Mouse (Mus musculus) liver, embryonic 16.5 days (tissue): ENCODE data around the gene Sema6d. TPM values are rescaled to one million over a fixed set of nuclear protein-coding genes. Genes with fewer than 3 reads are reported as not detected.

Experiments used
- ATAC-seq: fragments of 200-750 bp; cut with Nextera tagmentation; 2 replicates; pipeline ENCODE4 v1.8.0; 2017; ENCODE audit warnings: low read depth, mild to moderate bottlenecking, moderate number of reproducible peaks, moderate library complexity
- H3K27ac ChIP-seq: fragments of 300-500 bp; sonication (generic); 2 replicates; pipeline ENCODE4 v1.5.1; 2014; ENCODE audit warnings: mild to moderate bottlenecking, low read length
- H3K27me3 ChIP-seq: fragments of 300-500 bp; sonication (generic); 2 replicates; pipeline ENCODE4 v1.6.1; 2014; ENCODE audit warnings: low read depth, low read length, mixed read lengths; ENCODE audit not compliant: control insufficient read depth, insufficient read depth
- H3K36me3 ChIP-seq: fragments of 300-500 bp; sonication (generic); 2 replicates; pipeline ENCODE4 v1.6.1; 2014; ENCODE audit warnings: mild to moderate bottlenecking; ENCODE audit not compliant: control insufficient read depth, insufficient read depth
- H3K4me1 ChIP-seq: fragments of 300-500 bp; sonication (generic); 2 replicates; pipeline ENCODE4 v1.6.1; 2014; ENCODE audit warnings: low read depth, low read length, mixed read lengths; ENCODE audit not compliant: control insufficient read depth
- H3K4me2 ChIP-seq: fragments of 300-500 bp; sonication (generic); 2 replicates; pipeline ENCODE4 v1.6.1; 2014; ENCODE audit warnings: low read depth, low read length, mixed read lengths
- H3K4me3 ChIP-seq: fragments of 300-500 bp; sonication (generic); 2 replicates; pipeline ENCODE4 v1.5.1; 2014; ENCODE audit warnings: low read depth, mild to moderate bottlenecking, low read length
- H3K9ac ChIP-seq: fragments of 300-500 bp; sonication (generic); 2 replicates; pipeline ENCODE4 v1.6.1; 2014; ENCODE audit warnings: low read depth, low read length
- H3K9me3 ChIP-seq: fragments of 300-500 bp; sonication (generic); replicated peaks from 2 replicates; pipeline ENCODE4 v1.6.1; 2016; ENCODE audit warnings: low read length; ENCODE audit not compliant: control insufficient read depth
- WGBS: fragments of 180-500 bp; shearing (Covaris S2); extraction: QIAGEN DNeasy Blood & Tissue Kit; methylation state at CpG from one replicate; pipeline ENCODE4 v1.1.7; 2014; ENCODE audit not compliant: insufficient replicate concordance; 5-methylcytosine and 5-hydroxymethylcytosine counted together
- polyA plus RNA-seq: library from polyadenylated mRNA; unstranded; fragments of >200 nt; fragmentation: Nextera tagmentation; extraction: Ambion mirVana; gene quantifications from 2 replicates; pipeline ENCODE4 v1.2.1, GENCODE M21; 2015

The Sema6d gene
- polyA plus RNA-seq, 1 experiment from 2014 or later = 4.8 TPM

DNA sequence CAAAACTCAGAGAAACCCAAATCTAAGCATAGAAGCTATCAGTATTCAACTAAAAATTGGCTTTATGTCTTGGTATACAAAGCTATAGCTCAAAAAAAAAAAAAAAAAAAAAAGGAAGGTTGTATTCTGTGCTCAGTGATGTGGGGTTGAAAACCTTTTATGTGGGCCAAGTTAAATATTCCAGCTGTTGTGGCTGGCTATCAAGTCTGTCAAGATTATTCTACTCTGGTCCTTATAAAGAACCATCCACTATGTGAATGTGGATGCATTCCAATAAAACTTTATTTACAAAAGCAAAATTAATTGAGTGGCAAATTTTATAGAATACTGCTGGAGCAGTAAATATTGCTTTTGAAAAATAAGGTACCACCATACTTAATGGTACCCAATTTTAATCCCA, 388.1 kb downstream of the Sema6d start:
- Histone ChIP-seq H3K4me2 (no peak overlapping the region), H3K9me3 (no peaks in the 10 kb centered on the region), H3K4me3 (no peak overlapping the region), H3K27me3 (no peaks in the 10 kb centered on the region), H3K9ac (no peak overlapping the region), H3K27ac (no peak overlapping the region), H3K4me1 (no peaks in the 10 kb centered on the region), H3K36me3 (no peaks in the 10 kb centered on the region)
- no peak for ATAC-seq

DNA sequence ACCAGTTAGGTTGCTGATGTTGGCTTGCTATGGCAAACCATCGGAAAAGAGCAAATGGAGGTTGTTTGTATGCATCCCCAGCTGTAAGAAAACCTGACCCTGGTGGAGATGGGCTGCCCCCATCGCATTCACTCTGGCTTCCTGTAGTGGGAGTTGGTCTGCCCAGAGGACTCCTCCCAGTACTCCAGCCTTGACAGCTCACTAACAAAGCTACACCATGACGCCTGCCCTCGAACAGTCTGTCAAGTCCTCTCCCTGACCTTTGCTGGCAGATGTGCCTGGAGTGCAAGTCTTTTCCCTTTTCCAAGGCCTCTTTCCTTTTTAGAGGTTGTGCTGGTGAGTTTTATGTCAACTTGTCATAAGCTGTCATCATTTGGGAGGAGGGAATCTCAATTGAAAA, 388.8 kb downstream of the Sema6d start:
- Histone ChIP-seq H3K4me1 (no peaks in the 10 kb centered on the region), H3K9ac (no peak overlapping the region), H3K27me3 (no peaks in the 10 kb centered on the region), H3K9me3 (no peaks in the 10 kb centered on the region), H3K27ac (no peak overlapping the region), H3K4me3 (no peak overlapping the region), H3K36me3 (no peaks in the 10 kb centered on the region), H3K4me2 (no peak overlapping the region)
- ATAC-seq = no peak
- 63% methylated on average over 4 of the region's 4 CpGs for WGBS

DNA sequence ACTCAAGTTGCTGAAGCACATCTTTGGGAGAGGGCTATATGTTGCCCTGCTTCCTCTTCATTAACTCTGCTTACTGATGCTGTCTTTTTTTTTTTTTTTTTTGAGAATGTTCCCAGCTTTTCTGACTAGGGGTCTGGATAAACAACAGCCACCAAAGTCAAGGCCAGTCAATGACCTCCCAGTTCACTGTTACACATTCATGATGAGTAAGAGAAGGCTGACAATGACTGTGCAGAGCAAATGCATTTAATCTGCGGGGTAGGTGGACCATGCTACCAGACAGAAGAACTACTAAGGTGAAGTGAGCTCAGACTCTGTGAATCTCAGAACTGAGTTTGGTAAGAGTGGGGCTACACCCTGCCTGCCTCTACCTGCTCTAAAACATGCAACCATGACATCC, 396.0 kb downstream of the Sema6d start:
- Histone ChIP-seq H3K4me1 (no peaks in the 10 kb centered on the region), H3K9me3 (no peaks in the 10 kb centered on the region), H3K4me3 (no peak overlapping the region), H3K9ac (no peak overlapping the region), H3K36me3 (no peaks in the 10 kb centered on the region), H3K27me3 (no peaks in the 10 kb centered on the region), H3K27ac (no peak overlapping the region), H3K4me2 (no peak overlapping the region)
- ATAC-seq = no peak
- 59% methylated on average over 1 of the region's 1 CpGs for WGBS

DNA sequence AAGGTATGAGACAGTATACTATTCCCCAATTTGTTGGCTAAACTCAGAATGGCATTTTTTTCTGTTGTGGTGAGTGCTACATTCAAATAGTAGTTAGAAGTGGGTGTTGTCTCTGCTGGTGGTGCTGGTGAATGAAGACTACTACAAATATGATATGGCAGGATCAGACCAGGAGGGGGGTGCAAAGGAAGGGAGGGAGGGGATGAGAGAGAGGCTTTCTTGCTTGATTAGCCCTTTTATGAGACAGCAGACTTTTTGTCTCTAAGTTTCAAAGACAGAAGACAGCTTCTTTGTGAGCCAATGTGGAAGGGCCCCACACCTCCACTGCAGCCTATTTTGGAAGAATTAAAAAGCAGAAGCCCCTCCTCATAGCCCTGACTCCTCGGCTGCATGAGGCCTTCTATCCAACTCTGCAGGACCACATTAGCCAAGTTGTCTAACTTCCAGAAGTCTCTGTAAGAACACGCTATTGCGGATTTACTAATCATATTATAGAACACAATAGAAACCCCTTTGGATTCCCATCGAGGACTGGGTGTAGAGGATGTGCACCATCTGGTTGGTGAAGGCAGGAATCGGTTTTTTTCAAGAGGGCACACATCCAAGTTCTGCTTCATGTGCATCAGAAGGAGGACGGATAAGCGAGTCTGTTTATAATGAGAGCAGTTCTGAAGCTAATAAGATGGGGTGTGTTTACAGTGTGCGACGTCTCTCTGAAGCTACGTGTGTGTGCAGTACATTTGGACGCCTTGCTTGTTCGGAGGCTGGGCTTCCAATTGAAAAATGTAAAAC, 400.4 kb downstream of the Sema6d start:
- H3K9me3 ChIP-seq = no peaks in the 10 kb centered on the region
- H3K27me3 ChIP-seq = no peaks in the 10 kb centered on the region
- WGBS = 59% methylated on average over 12 of the region's 12 CpGs
- no peak overlapping the region for H3K9ac ChIP-seq
- H3K27ac ChIP-seq = no peak overlapping the region
- no peak for ATAC-seq
- no peaks in the 10 kb centered on the region for H3K36me3 ChIP-seq
- no peaks in the 10 kb centered on the region for H3K4me1 ChIP-seq
- no peak overlapping the region for H3K4me3 ChIP-seq
- H3K4me2 ChIP-seq = no peak overlapping the region

DNA sequence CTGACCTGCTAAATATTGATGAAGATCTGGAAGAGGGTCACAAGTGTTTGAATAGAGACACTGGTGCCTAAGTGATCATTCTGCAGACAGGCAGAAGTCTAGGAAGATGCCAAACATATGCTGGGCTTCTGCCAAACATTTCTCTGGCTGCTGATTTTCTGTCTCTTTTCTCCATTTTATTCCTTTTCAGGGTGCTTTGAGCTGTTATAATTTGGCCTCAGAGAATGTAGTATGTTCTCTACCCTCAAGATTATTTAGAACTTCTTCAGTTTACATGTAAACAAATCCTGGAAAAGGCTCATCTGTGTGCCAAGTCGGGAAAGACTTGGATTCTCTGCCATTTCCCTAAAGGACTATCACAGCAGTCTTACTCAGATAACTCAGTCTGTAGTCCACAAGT, 406.0 kb downstream of the Sema6d start:
- 43% methylated on average over 1 of the region's 1 CpGs for whole genome bisulfite sequencing
- no peak for ATAC-seq
- Histone ChIP-seq H3K9me3 (no peaks in the 10 kb centered on the region), H3K27ac (no peak overlapping the region), H3K4me3 (no peak overlapping the region), H3K27me3 (no peaks in the 10 kb centered on the region), H3K4me1 (no peaks in the 10 kb centered on the region), H3K4me2 (no peak overlapping the region), H3K36me3 (no peaks in the 10 kb centered on the region), H3K9ac (no peak overlapping the region)

DNA sequence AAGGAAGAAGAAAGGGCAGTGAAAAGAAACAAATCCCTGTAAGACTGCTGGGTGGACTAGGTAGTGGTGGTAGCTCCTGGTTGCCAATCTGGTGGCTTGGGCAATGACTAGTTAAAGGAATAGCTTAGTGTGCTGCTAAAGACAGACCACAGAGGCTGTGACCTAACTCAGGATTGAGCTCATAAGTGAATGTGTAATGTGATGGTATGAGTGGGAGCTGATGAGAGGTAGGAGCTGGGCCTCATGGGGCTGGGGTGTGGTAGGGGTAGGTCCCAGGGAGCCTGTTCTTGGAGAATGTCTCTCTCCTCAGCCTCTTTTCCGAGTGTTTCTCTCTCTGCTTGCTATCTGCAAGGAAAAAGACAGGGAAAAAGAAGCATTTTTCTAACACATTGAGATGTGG, 409.9 kb downstream of the Sema6d start:
- Histone ChIP-seq H3K4me3 (no peak overlapping the region), H3K9me3 (no peaks in the 10 kb centered on the region), H3K36me3 (no peaks in the 10 kb centered on the region), H3K4me2 (no peak overlapping the region), H3K27ac (no peak overlapping the region), H3K9ac (no peak overlapping the region), H3K27me3 (no peaks in the 10 kb centered on the region), H3K4me1 (no peaks in the 10 kb centered on the region)
- 50% methylated on average over 1 of the region's 1 CpGs for WGBS
- no peak for ATAC-seq

DNA sequence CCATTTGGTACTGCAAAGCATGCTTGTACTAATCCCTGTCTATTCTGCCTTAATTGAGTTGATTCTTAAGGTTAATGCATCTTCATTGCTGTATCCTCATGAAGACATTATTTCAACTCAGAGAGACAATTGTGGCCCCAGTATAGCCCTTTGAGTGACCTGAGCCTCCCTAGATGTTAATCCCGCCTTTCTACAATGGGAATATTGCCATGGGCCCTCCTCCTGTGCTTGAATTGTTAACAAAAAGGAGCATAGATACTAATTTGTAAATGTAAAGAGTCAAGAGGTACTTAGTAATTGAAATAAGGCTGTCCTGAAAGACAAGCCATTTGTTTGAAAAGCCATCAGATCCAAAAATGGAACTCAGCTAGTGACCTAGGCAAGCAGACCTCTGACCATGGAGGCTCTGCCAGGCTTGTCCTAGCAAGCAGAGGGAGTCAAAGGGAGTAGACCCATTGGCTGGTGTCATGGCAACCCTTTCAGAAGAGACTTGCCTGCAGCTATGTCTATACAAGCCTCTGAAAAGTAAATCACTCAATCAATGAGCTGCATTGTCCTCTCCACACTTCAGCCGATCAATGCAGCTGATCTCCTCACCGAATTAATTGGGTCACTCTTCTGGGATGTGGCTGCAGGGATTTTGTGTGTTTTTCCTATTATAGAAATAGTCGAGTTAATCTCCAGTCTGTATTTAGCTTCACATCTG, 416.2 kb downstream of the Sema6d start:
- WGBS = 51% methylated on average over 4 of the region's 4 CpGs

DNA sequence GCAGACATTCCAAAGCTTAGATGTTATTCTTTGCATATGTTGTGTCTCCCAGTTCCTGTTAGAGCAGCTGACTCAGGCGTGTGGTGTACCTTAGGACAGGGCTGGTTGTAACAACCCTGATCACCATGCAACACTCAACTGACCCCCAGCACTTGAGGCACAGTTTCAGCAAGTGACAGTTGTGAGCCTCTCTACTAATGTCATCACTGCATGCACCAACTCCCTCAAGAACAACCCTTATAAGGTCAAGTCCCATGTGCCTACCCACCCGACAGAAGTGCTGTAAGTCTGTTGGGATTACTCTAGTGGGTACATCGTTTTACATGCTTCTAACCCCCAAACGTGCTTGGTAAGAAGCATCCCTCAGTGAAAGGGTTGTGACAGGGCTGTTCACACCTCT, 418.0 kb downstream of the Sema6d start:
- Histone ChIP-seq H3K27ac (no peak overlapping the region), H3K4me3 (no peak overlapping the region), H3K9me3 (no peaks in the 10 kb centered on the region), H3K36me3 (no peaks in the 10 kb centered on the region), H3K9ac (no peak overlapping the region), H3K27me3 (no peaks in the 10 kb centered on the region), H3K4me1 (no peaks in the 10 kb centered on the region), H3K4me2 (no peak overlapping the region)
- WGBS = 51% methylated on average over 4 of the region's 4 CpGs
- no peak for ATAC-seq

More for the DNA sequence above, 416.2 kb downstream of the Sema6d start:
- Histone ChIP-seq H3K36me3 (no peaks in the 10 kb centered on the region), H3K27me3 (no peaks in the 10 kb centered on the region), H3K4me2 (no peak overlapping the region), H3K9ac (no peak overlapping the region), H3K9me3 (no peaks in the 10 kb centered on the region), H3K4me1 (no peaks in the 10 kb centered on the region), H3K4me3 (no peak overlapping the region), H3K27ac (no peak overlapping the region)
- ATAC-seq = no peak

DNA sequence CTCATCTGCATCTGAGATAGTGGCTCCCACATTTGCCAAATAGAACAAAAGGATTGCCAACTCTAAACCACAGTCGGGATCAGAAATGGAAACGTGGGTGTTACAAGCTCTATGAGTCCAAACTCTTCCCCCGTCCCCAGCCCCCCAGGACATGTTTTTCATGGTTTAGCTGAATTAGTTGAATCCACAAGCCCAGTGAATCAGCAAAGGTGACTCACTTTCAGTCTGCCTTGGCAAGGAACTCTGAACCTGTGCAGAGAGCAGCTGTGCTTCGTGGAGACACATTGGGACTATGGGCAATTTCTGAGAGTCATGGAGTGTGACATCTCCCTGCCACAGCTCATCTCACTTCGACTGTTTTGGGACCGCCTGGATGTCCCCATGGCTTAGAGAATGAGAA, 419.7 kb downstream of the Sema6d start:
- no peak overlapping the region for H3K4me3 ChIP-seq
- 56% methylated on average over 6 of the region's 6 CpGs for WGBS
- ATAC-seq = no peak
- H3K9ac ChIP-seq = no peak overlapping the region
- H3K27me3 ChIP-seq = no peaks in the 10 kb centered on the region
- no peaks in the 10 kb centered on the region for H3K4me1 ChIP-seq
- no peaks in the 10 kb centered on the region for H3K36me3 ChIP-seq
- no peaks in the 10 kb centered on the region for H3K9me3 ChIP-seq
- no peak overlapping the region for H3K27ac ChIP-seq
- H3K4me2 ChIP-seq = no peak overlapping the region
